Mouse (Mus musculus) myocyte (in vitro differentiated cells): Measurements from ENCODE around the gene Atxn7. TPM values are rescaled to one million over a fixed set of nuclear protein-coding genes. Genes with fewer than 3 reads are reported as not detected.

Source experiments
- H3K27me3 ChIP-seq: one replicate; pipeline ENCODE4 v1.6.1; 2011; ENCODE audit not compliant: control insufficient read depth, insufficient read depth, insufficient read length
- H3K36me3 ChIP-seq: one replicate; pipeline ENCODE4 v1.6.1; 2011; ENCODE audit not compliant: control insufficient read depth, insufficient read depth
- H3K4me2 ChIP-seq: one replicate; pipeline ENCODE4 v1.6.1; 2011; ENCODE audit warnings: low read depth, control low read depth
- H3K4me3 ChIP-seq: one replicate; pipeline ENCODE4 v1.5.1; 2011; ENCODE audit warnings: mild to moderate bottlenecking, control low read depth, moderate library complexity
- H3K79me2 ChIP-seq: one replicate; pipeline ENCODE4 v1.6.1; 2011; ENCODE audit not compliant: control insufficient read depth, insufficient read depth
- H3ac ChIP-seq: one replicate; pipeline ENCODE4 v1.6.1; 2011; ENCODE audit not compliant: control insufficient read depth, insufficient read length
- CEBPB ChIP-seq: IDR thresholded peaks from 2 replicates; pipeline ENCODE4 v1.6.1; 2011; ENCODE audit warnings: mild to moderate bottlenecking, moderate library complexity; ENCODE audit not compliant: poor library complexity, insufficient read depth, severe bottlenecking
- E2F4 ChIP-seq: IDR thresholded peaks from one replicate; pipeline ENCODE4 v1.6.1; 2011; ENCODE audit warnings: mild to moderate bottlenecking, control low read depth, moderate library complexity; ENCODE audit not compliant: insufficient read depth
- MAX ChIP-seq: IDR thresholded peaks from one replicate; pipeline ENCODE4 v1.6.1; 2011; ENCODE audit warnings: low read depth, mild to moderate bottlenecking, control low read depth
- MYOD1 ChIP-seq, 3 experiments: IDR thresholded peaks; one replicate each; pipeline ENCODE4 v1.6.1; 2011; ENCODE audit warnings: control low read depth in 2 of 3, low read depth in 2 of 3, mild to moderate bottlenecking in 2 of 3, moderate library complexity in 1 of 3; ENCODE audit not compliant: insufficient read length in 2 of 3, control insufficient read depth in 1 of 3
- MYOG ChIP-seq, 3 experiments: IDR thresholded peaks; one replicate each; pipeline ENCODE4 v1.6.1; 2011; ENCODE audit warnings: control low read depth in 2 of 3, low read depth in 2 of 3, mild to moderate bottlenecking in 2 of 3; ENCODE audit not compliant: insufficient read length in 2 of 3, control insufficient read depth in 1 of 3, insufficient read depth in 1 of 3
- POLR2A ChIP-seq: IDR thresholded peaks from one replicate; pipeline ENCODE4 v1.6.1; 2011; ENCODE audit warnings: low read depth, mild to moderate bottlenecking, control low read depth, moderate library complexity; ENCODE audit not compliant: insufficient read length
- POLR2AphosphoS2 ChIP-seq: IDR thresholded peaks from one replicate; pipeline ENCODE4 v1.6.1; 2011; ENCODE audit warnings: low read depth, control low read depth; ENCODE audit not compliant: insufficient read length
- REST ChIP-seq: IDR thresholded peaks from one replicate; pipeline ENCODE4 v1.6.1; 2011; ENCODE audit warnings: mild to moderate bottlenecking, control low read depth, moderate library complexity; ENCODE audit not compliant: insufficient read depth, insufficient read length
- SRF ChIP-seq: IDR thresholded peaks from one replicate; pipeline ENCODE4 v1.6.1; 2011; ENCODE audit warnings: low read depth; ENCODE audit not compliant: control insufficient read depth, insufficient read length
- TCF12 ChIP-seq: IDR thresholded peaks from one replicate; pipeline ENCODE4 v1.6.1; 2011; ENCODE audit warnings: mild to moderate bottlenecking, control low read depth; ENCODE audit not compliant: poor library complexity, insufficient read depth, severe bottlenecking
- TCF3 ChIP-seq: IDR thresholded peaks from one replicate; pipeline ENCODE4 v1.6.1; 2011; ENCODE audit warnings: low read depth, control low read depth; ENCODE audit not compliant: insufficient read length
- USF1 ChIP-seq: IDR thresholded peaks from one replicate; pipeline ENCODE4 v1.6.1; 2011; ENCODE audit warnings: low read depth, mild to moderate bottlenecking, control low read depth, moderate library complexity
- polyA plus RNA-seq: library from polyadenylated mRNA; unstranded; fragments of >200 nt; fragmentation: generic; extraction: Trizol; gene quantifications from one replicate; pipeline ENCODE4 v1.2.1, GENCODE M21; 2012; ENCODE audit warnings: missing spikeins

Gene Atxn7
- polyA plus RNA-seq, 1 experiment = 1.4 TPM

DNA sequence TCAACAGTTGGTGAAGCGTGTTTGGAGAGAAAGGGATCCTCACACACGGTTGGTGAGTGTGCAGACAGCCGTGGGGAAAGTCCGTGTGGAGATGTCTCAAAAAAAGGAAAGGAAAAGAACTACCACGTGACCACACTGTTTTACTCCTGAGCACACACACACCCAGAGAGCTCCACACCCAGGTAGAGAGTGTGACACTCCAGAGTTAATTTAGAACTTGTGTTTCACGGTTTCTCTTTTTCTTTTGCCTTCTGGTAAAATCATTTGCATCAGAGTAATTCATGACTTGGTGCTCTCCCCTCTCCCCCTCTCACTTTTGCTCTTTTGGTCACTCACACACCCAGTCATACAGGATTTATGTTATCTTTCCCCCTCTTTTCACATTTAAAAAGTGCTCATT, 105.0 kb downstream of the Atxn7 start:
- Histone ChIP-seq H3K4me2 (no peak overlapping the region), H3K27me3 (no peaks in the 10 kb centered on the region), H3ac (no peak overlapping the region), H3K4me3 (no peak overlapping the region), H3K79me2 (no peaks in the 10 kb centered on the region), H3K36me3 (peaks cover 7% of the 10 kb centered on the region)
- TF ChIP-seq SRF (no peak), E2F4 (no peak), USF1 (no peak), POLR2A (no peak), POLR2AphosphoS2 (no peak), CEBPB (no peak), TCF12 (no peak), TCF3 (no peak), REST (no peak), MYOD1 (IDR thresholded peaks at IDR 0.05; ENCODE audit: control insufficient read depth in 1 of 3, insufficient read length in 2 of 3, low read depth in 2 of 3) (no peak), MAX (no peak), MYOG (IDR thresholded peaks at IDR 0.05; ENCODE audit: control insufficient read depth in 1 of 3, insufficient read depth in 1 of 3, insufficient read length in 2 of 3, low read depth in 2 of 3) (no peak)

- TF ChIP-seq MYOD1 (IDR thresholded peaks at IDR 0.05; ENCODE audit: control insufficient read depth in 1 of 3, insufficient read length in 2 of 3, low read depth in 2 of 3) = no peak
- TF ChIP-seq E2F4 = no peak
- H3K4me3 ChIP-seq = no peak overlapping the region
- no peaks in the 10 kb centered on the region for H3K27me3 ChIP-seq
- H3K36me3 ChIP-seq = peaks cover 7% of the 10 kb centered on the region
- no peak overlapping the region for H3ac ChIP-seq
- no peak overlapping the region for H3K4me2 ChIP-seq
- H3K79me2 ChIP-seq = no peaks in the 10 kb centered on the region
These were observed 106.6 kb downstream of the Atxn7 start for GRCm38 (mm10) chr14:14067648-14068472.

- peaks cover 7% of the 10 kb centered on the region for H3K36me3 ChIP-seq
- TF ChIP-seq REST (no peak), CEBPB (no peak), USF1 (no peak), MYOD1 (IDR thresholded peaks at IDR 0.05; ENCODE audit: control insufficient read depth in 1 of 3, insufficient read length in 2 of 3, low read depth in 2 of 3) (no peak), TCF12 (no peak), POLR2A (no peak), POLR2AphosphoS2 (no peak), TCF3 (no peak), MYOG (IDR thresholded peaks at IDR 0.05; ENCODE audit: control insufficient read depth in 1 of 3, insufficient read depth in 1 of 3, insufficient read length in 2 of 3, low read depth in 2 of 3) (no peak), SRF (no peak), E2F4 (no peak)
- H3ac ChIP-seq = no peak overlapping the region
- no peak overlapping the region for H3K4me2 ChIP-seq
- H3K4me3 ChIP-seq = no peak overlapping the region
- no peaks in the 10 kb centered on the region for H3K27me3 ChIP-seq
- no peaks in the 10 kb centered on the region for H3K79me2 ChIP-seq
These were observed 107.3 kb downstream of the Atxn7 start for GRCm38 (mm10) chr14:14068553-14068952.

- no peaks in the 10 kb centered on the region for H3K27me3 ChIP-seq
- H3K4me2 ChIP-seq = no peak overlapping the region
- H3ac ChIP-seq = no peak overlapping the region
- no peak overlapping the region for H3K4me3 ChIP-seq
- TF ChIP-seq MAX = no peak
- no peak for TF ChIP-seq CEBPB
- TF ChIP-seq TCF3 = no peak
- TF ChIP-seq POLR2AphosphoS2 = no peak
- no peak for TF ChIP-seq MYOG (IDR thresholded peaks at IDR 0.05; ENCODE audit: control insufficient read depth in 1 of 3, insufficient read depth in 1 of 3, insufficient read length in 2 of 3, low read depth in 2 of 3)
- TF ChIP-seq E2F4 = no peak
- TF ChIP-seq POLR2A = no peak
- no peak for TF ChIP-seq SRF
- H3K36me3 ChIP-seq = peaks cover 12% of the 10 kb centered on the region
- no peaks in the 10 kb centered on the region for H3K79me2 ChIP-seq
These were observed 109.5 kb downstream of the Atxn7 start for GRCm38 (mm10) chr14:14070541-14071315.

GRCm38 (mm10) chr14:14071456-14071855, 110.2 kb downstream of the Atxn7 start:
- Histone ChIP-seq H3K27me3 (no peaks in the 10 kb centered on the region), H3K4me2 (no peak overlapping the region), H3K36me3 (peaks cover 12% of the 10 kb centered on the region), H3K4me3 (no peak overlapping the region), H3ac (no peak overlapping the region), H3K79me2 (no peaks in the 10 kb centered on the region)
- TF ChIP-seq E2F4 = no peak
- TF ChIP-seq REST = no peak
- TF ChIP-seq POLR2A = no peak
- TF ChIP-seq SRF = no peak
- TF ChIP-seq USF1 = no peak
- no peak for TF ChIP-seq MAX
